Comparison of ENCODE assay signal across 34 mouse cellular contexts in genomic region chr3:38461742-38462141, GRCm38 (mm10).
"Had no signal": no experiment of that assay in that cellular context is flagged by ENCODE, and none has a peak within 500 bp of the region (broad histone marks: within the 10 kb centered on the region; RNA-seq: fewer than 3 reads in every experiment).

No protein-coding gene starts in this region.

- H3K4me1 ChIP-seq: heart, embryonic 10.5 days; heart, embryonic 12.5 days; heart, embryonic 15.5 days; hindbrain, embryonic 10.5 days; hindbrain, embryonic 12.5 days; hindbrain, embryonic 13.5 days; hindbrain, embryonic 15.5 days; kidney, embryonic 15.5 days had no signal

- ATAC-seq: hindbrain, embryonic 16.5 days; hindbrain, postnatal 0 days; inflammation-experienced regulatory T-cells, adult 6 months; intestine, embryonic 16.5 days had no signal

- H3K27ac ChIP-seq: heart, adult 2 months; heart, embryonic 10.5 days; heart, embryonic 13.5 days; heart, embryonic 15.5 days; hindbrain, embryonic 10.5 days; hindbrain, embryonic 12.5 days; hindbrain, embryonic 13.5 days; hindbrain, embryonic 14.5 days; hindbrain, embryonic 15.5 days; hindbrain, postnatal 0 days; kidney, embryonic 15.5 days; kidney, postnatal 0 days; layer of hippocampus, adult 2 months had no signal

- H3K9me3 ChIP-seq: heart, embryonic 10.5 days; heart, embryonic 12.5 days; heart, embryonic 13.5 days; heart, embryonic 15.5 days; hindbrain, embryonic 10.5 days; hindbrain, embryonic 12.5 days; hindbrain, embryonic 13.5 days; hindbrain, embryonic 15.5 days; kidney, embryonic 15.5 days had no signal

- H3K27me3 ChIP-seq: heart, embryonic 12.5 days; heart, embryonic 13.5 days; heart, embryonic 15.5 days; hindbrain, embryonic 12.5 days; hindbrain, embryonic 13.5 days; hindbrain, embryonic 15.5 days; kidney, embryonic 15.5 days had no signal

- DNase-seq: heart, adult 2 months; heart, postnatal 10 days; heart, postnatal 14 days; heart, postnatal 36 days; heart, postnatal 4 days; kidney, adult 11 months; kidney, adult 18-20 months; kidney, adult 2 months; kidney, adult 8-10 months; kidney, adult 9 months; kidney, postnatal 10 days; kidney, postnatal 14 days; kidney, postnatal 25 days; kidney, postnatal 36 days; kidney, postnatal 4 days; layer of hippocampus, adult 9-11 months; layer of hippocampus, postnatal 36 days had no signal

- H3K4me2 ChIP-seq: heart, embryonic 11.5 days; heart, embryonic 12.5 days; heart, embryonic 13.5 days; heart, embryonic 15.5 days; hindbrain, embryonic 12.5 days; hindbrain, embryonic 13.5 days; hindbrain, embryonic 14.5 days; hindbrain, embryonic 15.5 days; kidney, embryonic 15.5 days had no signal

- H3K4me3 ChIP-seq: heart, adult 2 months; heart, embryonic 10.5 days; heart, embryonic 12.5 days; heart, embryonic 13.5 days; heart, embryonic 15.5 days; hindbrain, embryonic 10.5 days; hindbrain, embryonic 12.5 days; hindbrain, embryonic 13.5 days; hindbrain, embryonic 15.5 days; kidney, embryonic 15.5 days; layer of hippocampus, adult 2 months had no signal

- H3K9ac ChIP-seq: heart, embryonic 12.5 days; heart, embryonic 13.5 days; heart, embryonic 15.5 days; hindbrain, embryonic 12.5 days; hindbrain, embryonic 13.5 days; hindbrain, embryonic 14.5 days; hindbrain, embryonic 15.5 days; kidney, embryonic 15.5 days had no signal
